8 mouse cellular contexts compared by ENCODE assay signal in genomic region chr11:75587493-75588284, GRCm38 (mm10). TPM values are rescaled to one million over a fixed set of nuclear protein-coding genes. Genes with fewer than 3 reads are reported as not detected.
DNase-seq lines count a peak whose midpoint lies in the region; ATAC-seq and TF ChIP-seq lines count a peak whose summit lies in the region.

Gene Pitpna (plus strand): TSS chr11:75588097.

- H3K36me3 ChIP-seq in hindbrain, embryonic 10.5 days, result peaks cover 22% of the 10 kb centered on the region
- peaks cover 1% of the 10 kb centered on the region; the same call in 1 of the 2 replicates for H3K36me3 ChIP-seq in lung, postnatal 0 days (ENCODE audit: insufficient read depth, low read length)

- H3K27me3 ChIP-seq in hindbrain, embryonic 10.5 days (ENCODE audit: insufficient read depth, poor library complexity, severe bottlenecking), result no peaks in the 10 kb centered on the region; the same call in 1 of the 2 replicates
- no peaks in the 10 kb centered on the region for H3K27me3 ChIP-seq in lung, postnatal 0 days (replicated peaks; ENCODE audit: insufficient read depth, low read length)

- peak; percentile 90 for ATAC-seq in frontal cortex, adult (ENCODE audit: low TSS enrichment)
- ATAC-seq in lung, postnatal 0 days, result peak; percentile 96

- peak within 1 kb of the TSS; percentile 99 for H3K4me3 ChIP-seq in hindbrain, embryonic 10.5 days
- H3K4me3 ChIP-seq in lung, postnatal 0 days (ENCODE audit: low read depth, low read length), result peak within 1 kb of the TSS; percentile 76

- no peaks in the 10 kb centered on the region for H3K9me3 ChIP-seq in hindbrain, embryonic 10.5 days
- H3K9me3 ChIP-seq in lung, postnatal 0 days (ENCODE audit: low read length), result no peaks in the 10 kb centered on the region

- peak; percentile 75 for DNase-seq in MEL-GATA-1-ER (ENCODE audit: extremely low read depth, low read depth)
- DNase-seq in cerebellum, adult 8-10 months, result peak; percentile 95
- peak; percentile 91 for DNase-seq in hindbrain, embryonic 10.5 days (ENCODE audit: low spot score)
- DNase-seq in layer of hippocampus, adult 9-11 months, result peak; percentile 96
- peak; percentile 96 for DNase-seq in lung, postnatal 0 days (ENCODE audit: low spot score)
- DNase-seq in ovary, postnatal 14 days (ENCODE audit: low spot score), result peak; percentile 94
- DNase-seq in thymus, postnatal 14 days, result peak; percentile 97

- peaks cover 36% of the 10 kb centered on the region for H3K4me1 ChIP-seq in hindbrain, embryonic 10.5 days (replicated peaks)
- H3K4me1 ChIP-seq in lung, postnatal 0 days (ENCODE audit: insufficient read depth, low read depth, low read length), result peaks cover 3% of the 10 kb centered on the region; the same call in 1 of the 2 replicates

- H3K9ac ChIP-seq in lung, postnatal 0 days (replicated peaks; ENCODE audit: low read depth), result peak within 1 kb of the TSS; percentile 62

- H3K27ac ChIP-seq in hindbrain, embryonic 10.5 days, result peak within 1 kb of the TSS; percentile 95
- H3K27ac ChIP-seq in lung, postnatal 0 days (ENCODE audit: low read length), result peak within 1 kb of the TSS; percentile 94

- TF ChIP-seq EP300 in lung, postnatal 0 days (IDR thresholded peaks at IDR 0.05), result no peak

- peak; percentile 39 for TF ChIP-seq CTCF in lung, postnatal 0 days (IDR thresholded peaks at IDR 0.05)

- 6% methylated on average over 49 of the region's 49 CpGs for WGBS in hindbrain, embryonic 10.5 days
- WGBS in lung, postnatal 0 days, result 6% methylated on average over 40 of the region's 49 CpGs

- peak within 1 kb of the TSS; percentile 89 for H3K4me2 ChIP-seq in lung, postnatal 0 days (replicated peaks; ENCODE audit: low read depth, low read length)

RNA-seq across cellular contexts. Expression of gene Pitpna, which starts in this region (rescaled TPM):
- polyA plus RNA-seq in hindbrain, embryonic 10.5 days (2016; fragmentation: Nextera tagmentation; extraction: Ambion mirVana), result 68.8 and 80.6 TPM in 2 replicates
- polyA plus RNA-seq in lung, postnatal 0 days (2015; fragmentation: Nextera tagmentation; extraction: Ambion mirVana), result 71.1 and 74.4 TPM in 2 replicates

Comparison
In these comparisons a context has a peak if more than half of its experiments do, and no peak if none do; other contexts are left out.
1. Peak in every context shown above with its lines: DNase-seq, ATAC-seq, H3K4me3 ChIP-seq and H3K27ac ChIP-seq.